Mouse (Mus musculus) right cerebral cortex, postnatal 4 days (tissue): ENCODE data around the gene Slc7a8.
A peak's percentile ranks its signal among the peaks of the same experiment; 100 is the strongest.
"Not testable (repeated sequence)": the region's sequence is repeated elsewhere in the genome, so short reads cannot be mapped to it uniquely, and the experiment has no call there.

Source experiments
- DNase-seq: peaks from one replicate; pipeline ENCODE4 v3.0.0-alpha.2; 2022

The Slc7a8 gene

DNA sequence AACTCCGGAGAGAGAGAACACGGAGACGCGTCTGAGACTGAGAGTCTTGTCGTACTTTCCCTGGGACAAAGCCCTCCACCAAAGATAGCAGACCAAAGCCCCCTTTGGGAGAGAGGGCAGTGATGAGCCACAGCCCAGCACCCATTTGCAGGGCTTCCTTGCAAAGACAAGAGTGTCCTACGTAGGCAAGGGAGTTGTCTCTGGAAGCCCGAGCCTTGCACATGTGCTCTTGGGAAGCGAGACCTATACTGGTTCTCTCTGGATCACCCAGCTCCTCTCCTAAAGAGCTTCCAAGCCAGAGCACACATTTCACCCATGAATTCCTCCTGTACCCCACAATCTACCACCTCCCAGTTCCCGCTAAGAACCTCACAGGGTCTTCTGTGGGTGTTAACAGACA lies 1.7 kb downstream of the Slc7a8 start:
- DNase-seq: no peak

GRCm38 (mm10) chr14:54777893-54778292 lies 3.9 kb downstream of the Slc7a8 start:
- DNase-seq: no peak

DNA sequence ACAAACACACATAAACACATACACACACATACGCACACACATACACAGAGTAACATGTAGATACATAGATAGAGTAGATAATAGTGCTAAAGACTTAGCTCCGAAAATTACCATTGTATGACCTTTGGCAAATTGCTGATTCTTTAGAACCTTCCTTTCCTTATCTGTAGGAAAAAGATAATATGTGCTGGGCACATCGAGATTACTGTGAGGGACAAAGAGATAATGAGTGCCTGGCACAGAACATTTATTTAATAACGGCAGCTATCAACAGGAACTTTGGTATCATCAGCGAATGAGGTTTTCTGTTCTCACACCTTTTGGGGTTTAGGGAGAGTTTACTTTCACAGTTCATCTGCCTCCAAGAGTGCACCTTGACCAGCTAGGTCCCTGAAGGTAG lies 5.0 kb downstream of the Slc7a8 start:
- DNase-seq: no peak

GRCm38 (mm10) chr14:54775534-54776041 lies 6.2 kb downstream of the Slc7a8 start:
- DNase-seq: no peak

DNA sequence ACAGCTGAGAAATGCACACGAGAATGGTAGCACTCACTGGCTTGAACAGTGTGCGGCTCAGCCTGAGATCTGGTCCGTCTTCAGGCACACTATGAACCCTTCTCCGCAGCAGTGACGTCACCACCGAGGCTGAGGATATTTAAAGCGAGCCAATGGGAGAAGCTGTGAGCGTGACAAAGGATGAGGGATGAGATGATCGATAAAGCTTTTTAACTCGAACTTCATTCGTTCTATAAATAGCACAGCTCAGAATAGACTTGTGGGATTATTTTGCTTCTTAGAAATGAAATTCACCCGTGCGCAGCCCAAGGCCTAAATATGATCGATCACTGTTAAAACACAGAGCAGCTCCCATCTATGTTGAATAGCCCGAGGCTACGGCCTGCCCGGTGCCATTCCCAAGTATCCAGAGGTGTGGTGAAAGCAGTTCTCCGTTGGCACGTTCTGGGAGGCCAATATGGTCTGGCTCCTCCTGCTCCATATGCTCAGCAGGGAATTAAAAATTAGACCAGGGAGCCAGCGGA lies 9.4 kb downstream of the Slc7a8 start:
- DNase-seq: peak; percentile 67

DNA sequence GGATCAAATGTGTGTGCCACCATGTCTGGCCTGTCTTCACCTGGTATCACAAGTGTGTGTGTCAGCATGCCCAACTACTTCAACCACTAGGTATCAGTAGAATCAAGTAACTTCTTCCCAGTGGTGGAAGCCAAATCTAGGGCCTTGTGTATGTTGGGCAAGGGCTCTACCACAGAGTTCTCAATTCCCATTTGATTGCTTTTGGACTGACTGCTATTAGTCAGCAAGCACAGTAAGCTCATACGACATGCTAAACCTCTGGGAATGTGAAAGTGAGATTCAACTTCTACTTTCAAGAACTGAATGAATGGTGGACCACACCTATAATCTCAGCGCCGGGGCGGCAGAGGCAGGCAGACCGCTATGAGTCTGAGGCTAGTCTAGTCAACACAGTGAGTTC lies 11.4 kb downstream of the Slc7a8 start:
- no peak for DNase-seq

GRCm38 (mm10) chr14:54769068-54769425 lies 12.7 kb downstream of the Slc7a8 start:
- no peak for DNase-seq

GRCm38 (mm10) chr14:54768314-54769067 lies 13.3 kb downstream of the Slc7a8 start:
- no peak for DNase-seq

DNA sequence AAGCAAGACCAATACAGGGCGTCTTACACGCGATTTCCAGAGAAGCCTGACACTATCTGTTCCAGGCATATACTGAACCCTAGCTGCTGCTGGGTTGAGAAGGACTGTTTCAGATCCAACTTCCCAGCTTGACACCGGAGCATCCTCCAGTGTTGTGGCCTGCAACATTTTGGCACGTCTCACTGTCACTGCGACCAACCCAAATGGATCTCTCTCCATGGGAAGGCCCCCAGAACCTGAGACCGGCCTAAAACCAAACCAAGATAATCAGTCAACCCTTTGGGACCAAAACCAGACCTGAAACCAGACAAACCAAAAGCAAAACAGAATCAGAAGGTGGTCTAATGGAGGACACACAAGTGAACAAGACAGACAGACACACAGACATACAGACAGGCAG lies 14.8 kb downstream of the Slc7a8 start:
- not testable (repeated sequence) for DNase-seq

- DNase-seq: no peak
Measured at GRCm38 (mm10) chr14:54756382-54756781, 25.4 kb downstream of the Slc7a8 start.

DNA sequence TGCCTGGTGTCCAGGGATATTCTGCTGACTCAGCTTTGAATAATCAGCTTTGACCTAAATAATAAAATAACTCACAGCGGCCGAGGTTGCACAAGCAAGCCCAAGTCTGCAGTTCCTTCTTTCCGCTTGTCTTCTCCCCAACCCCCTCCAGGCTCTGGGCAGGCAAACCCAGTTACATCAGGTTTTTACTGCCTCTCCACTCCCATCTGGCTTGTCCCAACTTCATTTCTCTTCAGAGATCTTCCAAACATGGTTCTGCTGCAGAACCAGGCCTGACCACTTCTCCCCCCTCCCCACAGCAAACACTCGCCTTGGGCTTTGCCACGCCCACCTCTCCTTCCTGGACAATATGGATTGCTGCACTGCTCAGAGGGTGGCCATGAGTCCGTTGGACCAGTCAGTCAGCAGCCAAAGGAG lies 27.1 kb downstream of the Slc7a8 start:
- no peak for DNase-seq

GRCm38 (mm10) chr14:54753986-54754601 lies 27.7 kb downstream of the Slc7a8 start:
- DNase-seq: no peak

DNA sequence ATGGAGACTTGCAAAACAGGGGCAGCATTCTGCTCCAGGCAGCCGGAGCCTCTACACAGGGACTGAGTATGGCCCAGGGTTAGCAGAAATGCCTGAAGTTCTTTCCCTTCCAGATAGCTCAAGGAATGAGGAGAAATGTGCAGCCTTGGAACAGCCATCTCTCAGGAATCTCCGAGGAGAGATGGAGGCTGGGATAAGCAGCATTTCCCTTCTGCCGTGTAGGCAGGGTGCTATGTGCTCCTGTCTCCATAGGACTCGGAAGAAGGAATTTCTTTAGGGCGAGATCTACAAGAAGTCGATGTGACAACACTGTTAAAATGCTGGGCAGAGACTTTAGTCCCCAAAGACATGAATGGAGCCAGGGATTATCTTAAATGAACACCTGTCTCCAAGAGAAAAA lies 28.8 kb downstream of the Slc7a8 start:
- no peak for DNase-seq

- no peak for DNase-seq
Measured at GRCm38 (mm10) chr14:54751768-54752167, 30.0 kb downstream of the Slc7a8 start.

- no peak for DNase-seq
Measured at GRCm38 (mm10) chr14:54749238-54749637, 32.5 kb downstream of the Slc7a8 start.

DNA sequence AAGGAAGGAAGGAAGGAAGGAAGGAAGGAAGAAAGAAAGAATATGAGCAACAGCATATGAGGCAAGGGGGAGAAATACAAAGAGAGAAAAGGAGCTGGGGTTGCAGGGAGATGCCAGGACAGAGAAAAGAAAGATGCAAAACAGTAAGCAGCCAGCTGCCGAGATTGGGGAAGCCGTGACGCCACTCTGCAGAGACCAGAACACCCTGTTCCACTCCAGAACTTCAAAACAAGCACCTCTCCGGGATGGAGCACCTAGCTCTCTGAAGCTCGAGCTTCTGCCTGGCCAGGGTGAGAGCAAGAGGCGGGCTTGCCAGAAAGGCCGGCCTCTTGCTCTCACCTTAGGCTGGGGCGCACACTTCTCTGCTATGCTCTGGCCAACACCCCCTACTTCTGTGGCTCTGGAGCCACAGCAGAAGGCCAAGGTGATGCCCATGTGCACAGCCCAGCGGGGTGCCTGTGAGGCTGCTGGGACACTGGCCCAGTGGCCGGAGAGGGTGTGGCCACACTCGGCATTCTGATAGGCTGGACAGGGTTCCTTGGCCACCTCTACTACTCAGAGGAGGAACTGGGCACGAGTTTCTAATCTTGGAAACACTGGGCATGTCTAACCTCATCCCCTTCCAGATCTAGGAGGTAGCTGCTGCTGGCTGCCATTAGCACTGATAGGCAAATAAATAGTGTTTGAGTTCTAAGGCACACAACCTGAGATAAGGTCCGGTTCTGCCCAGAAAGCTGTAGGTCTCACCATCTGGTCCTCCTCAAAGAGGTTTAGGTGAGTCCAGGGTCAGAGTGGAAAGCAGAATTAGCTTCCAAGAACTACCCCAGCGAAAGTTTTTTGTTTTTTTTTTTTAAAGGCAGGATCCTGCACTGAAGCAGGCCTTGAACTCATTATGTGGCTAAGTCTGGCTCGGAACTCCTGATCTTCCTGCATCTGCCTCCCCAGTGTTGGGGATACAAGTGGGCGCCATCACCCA lies 33.5 kb downstream of the Slc7a8 start:
- DNase-seq: no peak

DNA sequence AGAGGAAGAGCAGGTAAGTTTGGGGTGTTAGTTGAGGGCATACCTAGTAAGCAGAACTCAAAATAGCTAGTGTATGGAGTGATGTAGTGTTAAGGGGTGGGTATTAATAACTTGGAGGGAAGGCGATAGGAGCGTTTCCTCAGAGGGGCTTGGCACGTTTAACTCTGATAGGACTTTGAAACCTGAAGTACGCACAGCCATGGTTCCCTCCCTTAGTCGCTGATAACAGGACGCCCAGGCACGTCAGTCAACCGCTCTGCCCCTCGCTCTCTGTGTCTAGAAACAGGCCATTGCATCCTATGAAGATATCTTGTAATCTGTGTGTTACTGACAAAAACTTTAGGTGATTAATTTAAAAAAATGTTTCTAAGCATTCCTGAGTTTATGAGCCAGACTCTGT lies 35.7 kb downstream of the Slc7a8 start:
- no peak for DNase-seq

DNA sequence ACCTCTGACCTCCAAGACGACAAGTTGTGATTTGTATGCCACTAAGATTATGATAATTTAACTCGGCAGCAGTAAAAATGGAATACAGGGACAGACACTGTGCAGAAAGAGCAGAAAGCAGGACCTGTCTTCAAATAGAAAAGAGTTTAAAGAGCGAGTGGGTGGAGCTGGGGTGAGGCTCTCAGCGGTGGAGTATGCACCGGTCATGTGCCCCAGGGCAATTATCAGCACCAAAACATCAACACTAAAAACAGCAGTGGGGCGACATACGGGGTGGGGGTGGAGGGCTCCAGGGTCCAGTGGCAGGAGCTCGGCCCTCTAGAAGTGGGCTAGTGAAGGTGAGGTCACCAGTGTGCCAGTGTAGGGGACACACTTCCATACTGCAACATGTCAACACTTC lies 37.3 kb downstream of the Slc7a8 start:
- DNase-seq: no peak

DNA sequence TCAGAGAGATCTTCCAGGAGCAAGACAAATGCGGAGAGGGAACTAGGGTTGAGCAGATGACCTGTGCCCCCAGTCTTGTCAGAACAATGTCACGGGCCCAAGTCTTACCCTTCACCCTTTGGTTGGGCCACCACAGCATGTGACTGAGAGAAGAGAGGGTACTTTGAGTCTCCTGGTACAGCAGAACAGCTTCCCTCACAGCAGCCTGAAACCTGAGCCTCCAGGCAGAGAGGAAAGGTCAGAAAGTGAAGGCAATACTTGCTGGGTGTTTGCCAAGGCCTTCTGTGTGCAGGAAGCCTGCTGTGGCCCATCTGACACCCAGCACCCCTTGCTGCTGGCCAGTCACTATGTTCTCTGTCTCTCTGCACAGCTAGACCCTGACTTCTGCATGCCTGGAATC lies 39.4 kb downstream of the Slc7a8 start:
- DNase-seq: no peak

- no peak for DNase-seq
Measured at GRCm38 (mm10) chr14:54741721-54742120, 40.0 kb downstream of the Slc7a8 start.

GRCm38 (mm10) chr14:54737634-54738033 lies 44.1 kb downstream of the Slc7a8 start:
- no peak for DNase-seq

GRCm38 (mm10) chr14:54736555-54737552 lies 44.9 kb downstream of the Slc7a8 start:
- DNase-seq: peak; percentile 32
